Comparison of ENCODE assay signal across 11 mouse cellular contexts in the genomic region with DNA sequence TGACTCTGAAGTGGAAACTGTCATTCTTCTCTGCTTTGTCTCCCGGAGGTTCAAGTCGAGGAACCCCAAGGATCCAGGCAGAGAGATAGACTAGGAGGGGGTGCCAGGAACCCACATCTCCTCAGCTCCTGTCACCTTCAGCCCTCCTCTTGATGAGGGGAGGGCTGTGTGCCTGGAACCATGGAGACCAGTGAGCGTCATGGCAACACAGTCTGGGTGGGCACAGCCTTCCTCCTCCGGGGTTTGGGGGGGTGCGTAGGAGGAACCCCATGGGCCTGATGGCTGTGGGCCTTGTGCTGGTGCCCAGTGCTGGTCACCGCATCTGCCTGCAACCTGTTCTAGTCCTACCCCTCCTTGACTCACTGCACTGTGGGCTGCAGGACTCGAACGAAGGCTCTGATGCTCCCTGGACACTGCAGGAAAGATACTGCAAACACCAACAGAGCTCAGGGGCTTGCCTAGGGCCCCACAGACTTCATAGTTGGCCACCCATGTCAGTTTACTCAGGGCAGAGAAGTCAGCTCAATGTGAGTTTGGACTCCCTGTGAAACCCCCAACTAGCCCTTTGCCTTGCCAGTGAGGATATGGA. TPM values are rescaled to one million over a fixed set of nuclear protein-coding genes. Genes with fewer than 3 reads are reported as not detected.
A peak's percentile ranks its signal among the peaks of the same experiment; 100 is the strongest.
DNase-seq lines count a peak whose midpoint lies in the region; ATAC-seq and TF ChIP-seq lines count a peak whose summit lies in the region.
"Had no signal": no experiment of that assay in that cellular context is flagged by ENCODE, and none has a peak within 500 bp of the region (broad histone marks: within the 10 kb centered on the region; RNA-seq: fewer than 3 reads in every experiment).

No protein-coding gene starts in this region.

- no peaks in the 10 kb centered on the region for H3K9me3 ChIP-seq in lung, embryonic 14.5 days (ENCODE audit: low read depth, low read length)
- H3K9me3 ChIP-seq in forebrain, embryonic 13.5 days (replicated peaks), result no peaks in the 10 kb centered on the region
- H3K9me3 ChIP-seq in hindbrain, embryonic 15.5 days, result no peaks in the 10 kb centered on the region
- H3K9me3 ChIP-seq in midbrain, postnatal 0 days (ENCODE audit: low read length), result no peaks in the 10 kb centered on the region

- H3K27ac ChIP-seq in lung, embryonic 14.5 days (ENCODE audit: low read depth), result peak overlapping the region; percentile 51; the same call in 1 of the 2 replicates
- H3K27ac ChIP-seq in forebrain, embryonic 13.5 days, result peak overlapping the region; percentile 78
- no peak overlapping the region for H3K27ac ChIP-seq in hindbrain, embryonic 15.5 days (replicated peaks)
- 0 out of 2 replicates have a peak overlapping the region, but pooled peaks have one; percentile 13 for H3K27ac ChIP-seq in midbrain, postnatal 0 days (ENCODE audit: low read depth, low read length)

- 0 out of 2 replicates have a peak, but pooled peaks cover 5% of the 10 kb centered on the region for H3K27me3 ChIP-seq in lung, embryonic 14.5 days (ENCODE audit: insufficient read depth, low read length)
- H3K27me3 ChIP-seq in forebrain, embryonic 13.5 days, result peaks cover 31% of the 10 kb centered on the region
- H3K27me3 ChIP-seq in hindbrain, embryonic 15.5 days, result peaks cover 5% of the 10 kb centered on the region; the same call in 1 of the 2 replicates
- H3K27me3 ChIP-seq in midbrain, postnatal 0 days (ENCODE audit: insufficient read depth, low read length), result peaks cover 6% of the 10 kb centered on the region; the same call in 1 of the 2 replicates

- H3K36me3 ChIP-seq in lung, embryonic 14.5 days (ENCODE audit: insufficient read depth), result peaks cover 35% of the 10 kb centered on the region
- no peaks in the 10 kb centered on the region for H3K36me3 ChIP-seq in forebrain, embryonic 13.5 days (ENCODE audit: poor library complexity, severe bottlenecking)
- H3K36me3 ChIP-seq in hindbrain, embryonic 15.5 days, result no peaks in the 10 kb centered on the region
- H3K36me3 ChIP-seq in midbrain, postnatal 0 days (ENCODE audit: insufficient read depth, low read length), result no peaks in the 10 kb centered on the region

- TF ChIP-seq CTCF in lung, embryonic 14.5 days (IDR thresholded peaks at IDR 0.05; ENCODE audit: low read depth), result no peak
- no peak for TF ChIP-seq CTCF in midbrain, postnatal 0 days (IDR thresholded peaks at IDR 0.05)

- peak; percentile 7 for ATAC-seq in lung, embryonic 14.5 days (ENCODE audit: insufficient read depth)
- ATAC-seq in forebrain, embryonic 13.5 days, result peak; percentile 57
- 0 out of 2 replicates have a peak, but pooled peaks have one; percentile 1 for ATAC-seq in hindbrain, embryonic 15.5 days (ENCODE audit: low FRiP score, low read depth)
- peak; percentile 34 for ATAC-seq in midbrain, postnatal 0 days (ENCODE audit: low FRiP score)

- H3K4me1 ChIP-seq in lung, embryonic 14.5 days (ENCODE audit: insufficient read depth), result peaks cover 15% of the 10 kb centered on the region; the same call in 1 of the 2 replicates
- peaks cover 38% of the 10 kb centered on the region for H3K4me1 ChIP-seq in forebrain, embryonic 13.5 days
- H3K4me1 ChIP-seq in hindbrain, embryonic 15.5 days (replicated peaks), result peaks cover 39% of the 10 kb centered on the region
- peaks cover 22% of the 10 kb centered on the region; the same call in 1 of the 2 replicates for H3K4me1 ChIP-seq in midbrain, postnatal 0 days (ENCODE audit: insufficient read depth, low read length)

- 35% methylated on average over 8 of the region's 8 CpGs for WGBS in lung, embryonic 14.5 days
- WGBS in forebrain, embryonic 13.5 days, result 34% methylated on average over 8 of the region's 8 CpGs
- 26% methylated on average over 8 of the region's 8 CpGs for WGBS in hindbrain, embryonic 15.5 days
- 28% methylated on average over 8 of the region's 8 CpGs for WGBS in midbrain, postnatal 0 days

- H3K4me2 ChIP-seq in lung, embryonic 14.5 days, result no peak overlapping the region
- H3K4me2 ChIP-seq in forebrain, embryonic 13.5 days, result no peak overlapping the region
- H3K4me2 ChIP-seq in hindbrain, embryonic 15.5 days, result no peak overlapping the region
- no peak overlapping the region for H3K4me2 ChIP-seq in midbrain, postnatal 0 days (ENCODE audit: low read depth, low read length, poor library complexity, severe bottlenecking)

- no peak overlapping the region for H3K9ac ChIP-seq in lung, embryonic 14.5 days
- no peak overlapping the region for H3K9ac ChIP-seq in forebrain, embryonic 13.5 days
- H3K9ac ChIP-seq in hindbrain, embryonic 15.5 days, result no peak overlapping the region
- no peak overlapping the region for H3K9ac ChIP-seq in midbrain, postnatal 0 days (replicated peaks; ENCODE audit: low read length, poor library complexity, severe bottlenecking)

- DNase-seq in lung, embryonic 14.5 days, result peak; percentile 9
- no peak for DNase-seq in lung, adult 18-20 months
- no peak for DNase-seq in midbrain, postnatal 0 days (ENCODE audit: low spot score)
- no peak for DNase-seq in B cell, adult 2 months
- no peak for DNase-seq in thymus, postnatal 4 days
- DNase-seq: cerebellum, adult 9-10 months had no signal

- H3K4me3 ChIP-seq in lung, embryonic 14.5 days (ENCODE audit: low read depth, low read length), result no peak overlapping the region
- H3K4me3 ChIP-seq in forebrain, embryonic 13.5 days, result no peak overlapping the region
- H3K4me3 ChIP-seq in hindbrain, embryonic 15.5 days, result no peak overlapping the region
- H3K4me3 ChIP-seq in midbrain, postnatal 0 days (ENCODE audit: low read depth, low read length), result no peak overlapping the region

RNA-seq across cellular contexts. Expression of a gene that starts 4.9 kb away (rescaled TPM):
- 12.2 TPM in 1 of 2 replicates, not detected in the other for polyA plus RNA-seq in lung, embryonic 14.5 days (2014; fragmentation: Nextera tagmentation; extraction: Ambion mirVana)
- not detected in 2 replicates for polyA plus RNA-seq in forebrain, embryonic 13.5 days (2015; fragmentation: Nextera tagmentation; extraction: Ambion mirVana)
- polyA plus RNA-seq in hindbrain, embryonic 15.5 days (2015; fragmentation: Nextera tagmentation; extraction: Ambion mirVana), result not detected in 2 replicates
- not detected in 2 replicates for total RNA-seq in midbrain, postnatal 0 days (2014; rRNA removed)
- polyA plus RNA-seq in midbrain, postnatal 0 days (2015; fragmentation: Nextera tagmentation; extraction: Ambion mirVana), result 0.71 TPM in 1 of 2 replicates, not detected in the other
- total RNA-seq: heart, postnatal 25 days; megakaryocyte progenitor cell, adult 5-6 weeks; MEL had no signal

RNA-seq across cellular contexts. Expression of a gene that starts 5.9 kb away (rescaled TPM):
- polyA plus RNA-seq in lung, embryonic 14.5 days (2014; fragmentation: Nextera tagmentation; extraction: Ambion mirVana), result 14.3 and 29.3 TPM in 2 replicates
- 26.2 and 32.2 TPM in 2 replicates for polyA plus RNA-seq in forebrain, embryonic 13.5 days (2015; fragmentation: Nextera tagmentation; extraction: Ambion mirVana)
- 31.3 and 34.8 TPM in 2 replicates for polyA plus RNA-seq in hindbrain, embryonic 15.5 days (2015; fragmentation: Nextera tagmentation; extraction: Ambion mirVana)
- total RNA-seq in midbrain, postnatal 0 days (2014; rRNA removed), result 49.6 and 53.9 TPM in 2 replicates
- 31.4 and 33.8 TPM in 2 replicates for polyA plus RNA-seq in midbrain, postnatal 0 days (2015; fragmentation: Nextera tagmentation; extraction: Ambion mirVana)

Comparison
In these comparisons a context has a peak if more than half of its experiments do, and no peak if none do; other contexts are left out.
1. ATAC-seq: peak in every context shown above with its lines; median percentile 57 in forebrain, embryonic 13.5 days; 34 in midbrain, postnatal 0 days; 7 in lung, embryonic 14.5 days; 1 in hindbrain, embryonic 15.5 days.